Mouse (Mus musculus): ENCODE data around the gene Prkar2b. TPM values are rescaled to one million over a fixed set of nuclear protein-coding genes. Genes with fewer than 3 reads are reported as not detected.
"Not testable (repeated sequence)": the region's sequence is repeated elsewhere in the genome, so short reads cannot be mapped to it uniquely, and the experiment has no call there.

Prkar2b gene
- total RNA-seq, 4 experiments from 2014 or later = 29.5 to 35.0 (median 31.3) TPM

DNA sequence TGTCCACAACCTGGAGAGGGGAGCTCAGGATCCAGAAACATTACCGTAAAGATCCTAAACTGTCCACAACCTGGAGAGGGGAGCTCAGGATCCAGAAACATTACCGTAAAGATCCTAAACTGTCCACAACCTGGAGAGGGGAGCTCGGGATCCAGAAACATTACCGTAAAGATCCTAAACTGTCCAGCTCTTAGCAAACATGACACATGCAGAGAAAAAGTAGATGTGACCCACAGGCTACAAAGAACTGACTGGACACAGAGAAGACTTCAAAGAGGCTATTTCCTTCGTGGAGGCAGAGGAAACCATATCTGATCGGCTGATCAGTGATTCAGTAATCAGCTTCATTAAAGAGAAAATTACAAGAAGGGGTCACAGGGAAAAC is 51.1 kb downstream of the Prkar2b start:
- DNase-seq (ENCODE audit: low spot score in 2 of 2) = not testable (repeated sequence)

DNA sequence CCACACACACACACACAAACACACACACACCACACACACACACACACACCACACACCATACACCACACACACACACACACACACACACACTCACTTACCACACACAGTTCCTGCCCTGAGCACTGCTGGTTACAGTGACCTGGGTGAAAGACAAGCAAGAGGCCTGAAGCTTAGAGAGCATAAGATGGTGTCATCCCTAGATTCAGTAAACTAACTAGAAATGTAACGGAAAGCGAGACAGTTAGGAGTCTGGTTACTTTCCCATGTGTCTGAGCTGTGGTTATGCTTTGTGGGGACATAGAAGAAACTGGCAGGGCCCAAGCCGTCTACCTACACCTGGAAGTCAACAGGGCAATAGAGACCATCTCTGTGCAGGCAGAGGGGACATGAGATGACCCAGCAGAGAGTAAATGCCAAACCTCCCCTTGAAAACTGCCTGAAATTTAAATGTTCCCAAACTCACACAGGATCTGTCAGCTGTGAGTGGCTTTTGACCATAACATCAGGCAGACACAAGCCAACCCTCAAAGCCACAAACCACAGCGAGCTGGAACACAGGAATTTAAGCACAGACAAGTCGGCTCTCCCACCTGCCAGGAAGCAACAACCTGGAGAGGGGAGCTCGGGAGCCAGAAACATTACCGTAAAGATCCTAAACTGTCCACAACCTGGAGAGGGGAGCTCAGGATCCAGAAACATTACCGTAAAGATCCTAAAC is 51.7 kb downstream of the Prkar2b start:
- DNase-seq (ENCODE audit: low spot score in 2 of 2) = no peak

DNA sequence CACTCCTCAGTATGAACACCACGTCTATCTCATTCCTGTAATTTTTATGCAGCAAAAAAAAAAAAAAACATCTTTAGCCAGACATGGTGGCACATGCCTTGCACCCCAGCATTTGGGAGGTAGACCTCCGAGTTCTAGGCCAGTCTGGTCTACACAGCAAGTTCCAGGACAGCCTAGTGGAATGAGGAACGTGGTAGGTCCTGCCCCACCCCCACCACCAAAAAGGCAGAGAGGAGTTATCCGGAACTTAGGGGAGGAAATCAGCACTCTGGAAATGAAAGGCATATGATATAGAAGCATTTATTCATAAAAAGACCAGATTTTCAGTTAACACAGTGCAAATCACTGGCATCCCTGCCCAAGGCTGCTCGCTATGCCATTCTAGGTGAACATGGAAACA is 52.4 kb downstream of the Prkar2b start:
- DNase-seq (ENCODE audit: low spot score in 2 of 2) = no peak

DNA sequence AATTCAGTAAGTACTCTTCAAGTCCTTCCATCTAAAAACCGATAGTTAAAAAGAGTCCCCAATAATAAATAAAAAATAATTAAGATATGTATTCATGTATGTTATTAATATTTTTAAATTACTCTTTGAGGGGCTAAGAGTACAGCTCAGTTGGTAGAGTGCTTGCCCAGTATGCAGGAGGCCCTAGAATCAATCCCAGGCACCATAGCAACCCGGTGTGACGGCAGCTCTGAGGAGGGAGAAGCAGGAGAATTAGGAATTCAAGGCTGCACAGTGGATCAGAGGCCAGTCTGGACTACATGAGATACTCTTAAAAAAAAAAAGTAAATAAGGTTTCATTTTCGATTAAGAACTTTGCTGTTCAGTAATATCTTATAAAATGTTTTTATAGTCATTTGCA is 53.5 kb downstream of the Prkar2b start:
- DNase-seq (ENCODE audit: low spot score in 2 of 2) = no peak

DNA sequence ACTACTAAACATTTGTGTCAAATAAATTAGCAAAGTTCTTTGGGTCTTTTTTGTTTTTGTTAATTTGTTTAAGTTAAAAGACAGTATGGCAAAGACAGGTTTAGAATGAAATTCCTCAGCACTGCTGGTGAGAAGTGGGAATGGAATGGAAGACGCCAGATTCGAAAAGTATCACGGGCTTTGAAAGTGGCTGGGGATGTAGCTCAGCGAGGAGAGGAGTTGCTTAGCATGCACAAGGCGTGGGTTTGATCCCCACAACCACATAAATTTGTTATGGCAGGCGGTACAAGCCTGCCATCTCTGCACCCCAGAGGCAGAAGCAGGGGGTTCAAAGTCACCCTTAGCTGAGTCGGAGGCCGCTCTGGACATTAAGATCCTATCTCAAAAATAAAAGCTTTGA is 54.1 kb downstream of the Prkar2b start:
- DNase-seq (ENCODE audit: low spot score in 2 of 2) = no peak

DNA sequence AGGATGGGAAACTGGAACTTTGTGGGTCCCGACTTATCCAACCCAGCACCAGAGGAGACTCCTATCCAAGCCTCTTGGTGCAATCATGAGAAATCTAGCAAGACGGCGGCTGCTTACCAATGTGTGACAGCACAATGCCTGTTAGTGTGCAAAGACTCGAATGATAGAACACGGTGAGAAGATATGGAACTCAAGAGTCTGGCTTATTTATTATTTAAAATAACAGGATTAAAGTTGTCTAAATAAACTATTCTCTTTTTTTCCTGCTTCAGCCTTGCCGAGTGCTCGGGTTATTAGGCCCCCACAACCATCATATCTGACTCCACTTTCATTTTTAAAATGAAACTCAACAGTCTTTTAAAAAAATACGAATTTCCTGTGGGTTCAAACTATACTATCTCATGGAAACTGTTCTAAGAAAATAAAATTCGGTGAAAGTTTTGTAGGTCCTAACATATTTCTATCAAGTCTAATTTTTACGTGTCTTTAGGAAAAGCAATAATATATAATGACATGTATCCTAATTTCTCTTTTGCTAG is 54.6 kb downstream of the Prkar2b start:
- DNase-seq (ENCODE audit: low spot score in 2 of 2) = no peak

DNA sequence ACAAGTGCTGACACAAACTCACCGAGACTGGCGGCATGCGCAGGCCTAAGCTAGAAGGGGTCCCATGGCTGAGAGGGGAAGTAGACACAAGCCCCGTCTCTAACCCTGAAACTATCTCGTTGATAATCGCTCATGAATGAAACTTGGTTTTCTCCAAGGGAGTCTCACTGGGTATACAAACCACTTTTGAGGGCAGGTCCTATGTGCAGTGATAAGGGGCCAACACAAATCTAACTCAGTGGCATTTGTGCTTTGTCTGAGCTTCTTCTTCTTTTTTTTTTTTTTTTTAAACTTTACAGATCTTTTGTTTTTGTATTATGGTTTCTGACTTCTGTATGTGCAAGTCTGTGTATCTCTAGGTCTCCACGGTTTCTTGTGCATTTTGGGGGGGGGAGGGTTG is 60.6 kb downstream of the Prkar2b start:
- DNase-seq (ENCODE audit: low spot score in 2 of 2) = no peak

DNA sequence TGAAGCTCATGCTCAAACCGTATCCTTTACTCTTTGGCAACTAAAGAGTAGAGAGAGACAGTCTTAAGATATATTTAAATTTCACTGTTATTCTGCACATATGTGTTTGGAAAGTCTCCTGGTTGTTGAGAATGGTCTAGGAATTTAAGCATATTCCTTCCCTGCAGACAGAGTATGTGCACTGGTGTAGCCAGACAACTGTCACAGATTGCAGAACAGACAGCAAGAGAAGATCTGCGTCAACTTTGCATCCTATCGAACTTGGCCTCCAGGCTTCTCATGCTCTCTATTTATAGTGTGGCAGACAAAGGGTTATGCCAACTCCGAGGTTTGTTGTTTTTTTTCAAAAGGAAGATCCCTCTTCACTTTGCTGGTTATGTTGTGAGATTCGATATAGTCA is 62.4 kb downstream of the Prkar2b start:
- DNase-seq (ENCODE audit: low spot score in 2 of 2) = no peak

DNA sequence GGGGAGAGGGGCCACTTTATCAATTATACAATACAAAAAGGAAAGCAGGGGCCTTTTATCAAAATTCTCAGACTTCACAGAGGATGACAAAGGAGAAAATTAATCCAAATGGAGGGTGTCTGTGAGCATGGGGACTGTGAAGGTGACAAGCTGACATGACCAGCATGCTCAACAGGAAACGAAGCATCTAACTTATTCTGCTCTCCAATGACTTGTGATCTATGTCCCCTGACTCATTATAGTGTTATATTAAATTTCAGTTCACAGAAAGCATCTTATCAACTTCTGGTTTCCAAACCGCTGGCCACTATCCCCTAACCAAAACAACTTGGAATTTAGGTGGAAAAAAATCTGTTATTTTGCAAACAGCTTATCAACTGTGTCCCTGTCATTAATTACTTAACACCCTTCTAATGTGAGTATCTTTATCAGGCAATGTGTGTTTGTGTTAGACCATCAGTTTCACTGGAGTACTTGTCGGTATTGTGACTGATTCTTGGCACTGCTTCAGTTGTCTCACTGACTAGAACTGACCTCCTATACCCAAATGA is 63.7 kb downstream of the Prkar2b start:
- DNase-seq (ENCODE audit: low spot score in 2 of 2) = no peak

DNA sequence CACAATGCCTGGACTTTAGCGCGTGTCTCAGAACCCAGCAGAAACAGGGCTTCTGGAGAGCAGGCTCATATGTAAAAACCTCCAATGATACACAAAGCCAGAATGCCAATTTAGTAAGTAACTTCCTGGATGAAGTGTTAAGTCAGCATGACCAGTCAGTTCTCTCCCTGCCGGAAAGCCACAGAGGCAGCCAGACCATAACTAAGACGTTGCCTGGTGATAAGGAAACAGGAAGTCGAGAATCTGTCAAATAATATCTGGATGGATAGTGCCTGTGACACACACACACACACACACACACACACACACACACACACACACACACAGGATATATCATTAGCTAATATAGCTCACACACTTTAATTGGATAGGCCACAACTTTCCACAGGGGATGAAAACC is 64.2 kb downstream of the Prkar2b start:
- no peak for DNase-seq (ENCODE audit: low spot score in 2 of 2)

DNA sequence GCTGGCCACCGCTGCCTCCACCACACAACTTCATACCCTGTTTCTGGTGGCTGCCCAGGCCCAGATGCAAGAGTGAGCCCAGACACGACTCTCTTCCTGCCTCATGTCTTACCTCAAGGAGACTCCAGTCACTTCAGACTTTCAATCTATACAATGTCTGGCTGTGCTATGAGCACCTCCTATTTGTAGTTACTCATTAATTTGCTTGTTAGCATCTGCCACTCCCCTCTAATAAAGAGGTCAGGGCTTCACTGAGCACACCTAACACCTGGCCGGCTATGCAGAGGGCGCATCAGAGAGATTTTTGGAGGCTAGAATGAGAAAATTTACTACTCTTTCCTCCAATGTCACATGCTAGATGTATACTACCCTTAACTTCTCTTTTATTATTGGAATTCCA is 70.5 kb downstream of the Prkar2b start:
- no peak for DNase-seq (ENCODE audit: low spot score in 2 of 2)

DNA sequence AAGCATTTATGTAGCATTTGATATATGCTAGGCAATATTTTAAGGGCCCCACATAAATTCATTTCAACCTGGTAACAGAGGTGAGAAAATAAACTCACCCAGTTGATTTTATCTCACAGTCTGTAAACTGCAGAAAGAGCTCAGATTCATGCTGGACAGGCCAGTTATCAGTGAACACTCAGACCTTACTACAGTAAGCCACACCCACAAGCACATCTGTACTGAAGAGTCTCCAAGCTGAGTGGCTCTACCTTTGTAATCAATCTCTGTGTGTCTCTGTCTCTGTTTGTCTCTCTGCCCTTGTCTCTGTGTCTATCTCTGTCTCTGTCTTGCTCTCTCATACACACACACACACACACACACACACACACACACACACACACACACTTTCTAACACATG is 71.4 kb downstream of the Prkar2b start:
- no peak for DNase-seq (ENCODE audit: low spot score in 2 of 2)

DNA sequence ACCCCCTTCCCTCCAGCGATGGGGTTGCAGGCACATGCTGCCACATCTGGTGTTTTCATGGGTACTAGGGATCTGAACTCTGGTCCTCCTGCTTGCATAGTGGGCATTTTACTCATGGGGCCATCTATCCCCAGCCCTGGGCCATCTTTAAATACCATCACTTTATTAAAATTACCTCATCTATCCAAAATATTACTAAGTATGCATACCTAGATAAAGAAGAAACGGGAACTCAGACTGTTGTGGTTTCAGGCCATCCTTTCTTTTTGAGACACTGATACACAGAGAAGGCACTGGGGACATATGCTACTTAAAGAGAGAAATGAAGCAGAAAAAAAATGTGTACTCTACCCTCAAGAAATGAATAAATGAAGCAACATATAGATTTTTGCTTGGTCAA is 74.6 kb downstream of the Prkar2b start:
- no peak for DNase-seq (ENCODE audit: low spot score in 2 of 2)

DNA sequence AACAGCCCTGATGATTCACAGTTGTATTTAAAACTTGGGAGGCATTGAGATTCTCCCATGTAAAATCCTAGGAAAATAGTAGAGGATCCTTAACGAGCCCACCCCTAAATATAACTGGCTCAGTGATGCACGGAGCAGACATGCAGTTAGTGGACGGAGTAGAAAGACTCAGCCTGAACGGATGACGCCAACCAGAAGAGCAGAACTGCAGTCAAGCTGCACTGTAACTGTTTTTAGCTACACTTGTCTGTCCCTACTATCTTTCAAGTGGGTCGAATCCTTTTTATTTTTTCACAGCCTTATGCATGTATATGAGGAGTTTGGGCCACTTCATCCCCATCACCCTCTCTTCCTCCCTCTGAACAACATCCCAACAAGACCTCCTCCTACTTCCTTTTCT is 75.4 kb downstream of the Prkar2b start:
- DNase-seq (ENCODE audit: low spot score in 2 of 2) = no peak

DNA sequence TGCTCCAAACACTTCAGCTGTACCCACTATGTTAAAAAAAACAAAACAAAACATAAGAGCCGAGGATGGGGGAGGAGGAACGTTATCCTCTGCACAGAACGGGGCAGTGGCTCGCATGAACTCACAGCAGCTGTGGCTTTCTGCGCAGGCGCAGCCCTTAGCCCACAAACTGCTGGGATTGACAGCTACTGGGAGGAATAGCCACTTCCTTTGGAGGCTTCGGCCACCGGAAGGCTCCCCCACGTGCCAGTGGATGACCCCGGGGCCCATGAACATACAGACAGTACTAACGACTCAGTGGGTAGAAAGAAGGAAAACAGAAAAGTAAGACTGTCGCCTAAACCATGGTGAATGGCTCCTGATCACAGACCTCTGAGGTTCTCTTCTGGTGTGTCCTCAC is 76.4 kb downstream of the Prkar2b start:
- DNase-seq (ENCODE audit: low spot score in 2 of 2) = no peak

DNA sequence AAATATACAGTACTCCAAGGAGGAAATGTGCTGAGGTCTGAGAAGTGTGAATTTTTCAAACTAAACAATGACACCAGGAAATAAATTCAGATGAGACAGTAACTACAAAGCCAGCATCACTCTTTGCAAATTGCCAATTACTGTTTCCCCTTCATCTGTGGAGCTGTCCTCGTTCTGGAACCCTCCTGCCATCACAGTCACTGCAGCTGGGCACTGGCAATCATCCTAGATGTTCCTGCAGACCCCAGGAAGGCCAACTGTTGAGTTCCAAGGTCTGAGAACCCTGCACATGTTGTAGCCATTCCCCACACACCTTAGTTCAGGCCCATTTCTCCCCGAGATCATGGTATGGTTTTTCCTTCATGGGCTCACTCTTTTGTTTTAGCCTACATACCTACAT is 76.9 kb downstream of the Prkar2b start:
- no peak for DNase-seq (ENCODE audit: low spot score in 2 of 2)

DNA sequence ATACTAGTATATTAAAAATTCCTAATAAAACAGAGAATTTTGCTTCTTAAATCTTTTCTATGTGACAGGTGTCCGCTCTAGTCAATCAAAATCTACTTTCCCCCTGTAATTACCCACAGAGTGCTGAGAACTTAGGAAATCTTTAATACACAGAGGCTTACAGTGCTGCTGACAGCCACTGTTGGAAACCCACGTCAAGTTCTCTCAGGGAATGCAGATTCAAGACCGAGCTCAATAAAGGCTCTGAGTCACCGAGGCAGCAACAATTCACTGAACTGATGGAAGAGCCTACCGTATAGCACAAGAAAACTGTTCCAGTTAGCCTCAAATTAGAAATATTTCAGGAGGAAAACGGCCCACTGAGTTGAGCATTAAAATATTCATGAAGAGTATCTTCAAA is 77.3 kb downstream of the Prkar2b start:
- DNase-seq (ENCODE audit: low spot score in 2 of 2) = no peak

DNA sequence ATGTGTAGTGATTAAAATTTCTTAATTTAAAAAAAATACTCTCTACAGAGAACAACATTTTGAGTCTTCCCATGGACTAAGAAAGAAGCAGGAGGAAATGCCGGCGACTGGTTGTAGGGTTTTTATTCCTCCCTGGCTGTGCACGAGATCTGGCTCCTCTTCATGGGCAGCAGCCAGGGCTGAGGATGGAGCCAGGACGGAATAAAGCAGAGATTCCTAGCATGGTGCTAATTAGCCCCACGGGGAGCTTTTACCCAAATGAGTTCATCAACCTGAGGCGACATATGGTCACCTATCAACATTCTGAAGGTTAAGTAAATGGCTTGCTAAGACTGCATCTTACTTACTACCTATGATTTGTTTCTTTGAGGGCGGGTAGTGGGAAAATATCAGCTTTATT is 77.9 kb downstream of the Prkar2b start:
- no peak for DNase-seq (ENCODE audit: low spot score in 2 of 2)

DNA sequence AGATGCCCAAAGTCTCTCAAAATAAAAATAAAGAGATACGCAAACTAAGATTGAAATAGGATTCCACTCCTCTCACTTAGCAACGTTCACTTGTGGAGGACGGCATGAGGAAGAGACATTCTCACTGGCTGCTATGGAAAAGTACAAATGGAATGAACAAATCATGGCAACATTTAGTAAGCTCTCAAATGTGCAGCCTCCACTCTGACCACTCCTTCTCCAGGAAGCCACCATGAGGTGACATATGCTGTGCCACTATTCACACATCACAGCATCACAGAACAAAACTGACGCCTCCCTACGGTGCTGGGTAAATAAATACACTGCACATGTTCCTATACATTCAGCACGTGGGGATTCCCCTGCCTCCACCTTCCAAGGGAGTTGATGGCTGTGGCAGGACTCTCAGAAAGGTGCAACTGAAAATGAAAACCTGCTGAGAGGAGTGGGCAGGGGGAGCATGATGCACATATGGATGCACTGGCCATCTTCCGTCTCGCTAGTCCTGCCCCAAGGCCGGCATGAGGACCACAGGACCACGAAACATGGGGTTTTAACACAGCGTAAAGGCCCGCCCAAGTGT is 83.4 kb downstream of the Prkar2b start:
- no peak for DNase-seq (ENCODE audit: low spot score in 2 of 2)

DNA sequence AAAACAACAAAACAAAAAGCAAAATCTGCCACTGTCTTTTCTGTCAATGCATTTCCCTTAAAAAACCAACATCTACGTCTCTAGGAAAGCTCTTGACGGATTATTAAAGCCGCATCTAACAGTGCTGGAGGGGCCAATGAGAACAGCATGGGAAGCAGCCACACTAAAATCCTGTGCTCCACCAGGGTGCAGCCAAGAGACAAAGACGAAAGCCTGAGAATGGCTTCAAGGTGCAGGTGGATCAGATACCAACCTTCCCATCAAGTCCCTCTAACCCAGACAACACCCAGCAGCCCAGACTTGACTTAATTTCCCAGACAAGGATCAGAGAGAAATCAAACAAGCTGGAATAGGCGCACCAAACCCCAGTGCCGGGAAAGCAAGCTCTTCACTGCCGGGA is 84.6 kb downstream of the Prkar2b start:
- DNase-seq (ENCODE audit: low spot score in 2 of 2) = no peak

DNA sequence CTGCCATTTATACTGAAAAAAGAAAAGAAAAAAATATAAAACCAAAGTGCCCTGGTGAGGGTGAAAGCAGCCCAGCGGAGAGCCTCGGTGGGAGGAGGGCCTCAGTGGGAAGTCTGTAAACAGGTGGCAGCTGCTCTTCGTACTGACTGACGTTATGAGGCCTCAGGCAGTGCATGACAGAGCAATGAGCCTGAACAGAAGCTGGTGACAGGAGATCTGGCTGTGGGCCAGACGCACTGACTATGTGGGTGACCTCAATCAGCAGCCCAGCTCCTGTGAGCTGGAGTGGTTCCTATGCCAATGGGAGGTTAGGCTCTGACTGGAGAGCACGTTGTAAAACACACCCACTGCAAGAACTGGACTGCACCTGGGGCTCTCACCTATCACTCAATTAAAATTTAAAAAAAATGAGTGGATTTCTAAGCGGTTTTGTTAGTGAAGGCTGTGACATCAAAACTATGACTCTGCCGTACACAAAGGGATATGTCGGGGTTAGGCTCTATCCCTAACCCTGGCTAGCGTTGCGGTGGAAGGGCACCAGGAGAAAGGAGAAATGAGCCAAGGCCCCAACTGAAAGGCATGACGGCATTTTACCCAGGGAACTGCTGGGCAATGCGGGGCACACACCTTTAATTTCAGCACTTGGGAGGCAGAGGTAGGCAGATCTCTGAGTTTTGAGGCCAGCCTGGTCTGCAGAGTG is 87.5 kb downstream of the Prkar2b start:
- DNase-seq (ENCODE audit: low spot score in 2 of 2) = peak in 1 of 2 experiments; percentile 66

DNA sequence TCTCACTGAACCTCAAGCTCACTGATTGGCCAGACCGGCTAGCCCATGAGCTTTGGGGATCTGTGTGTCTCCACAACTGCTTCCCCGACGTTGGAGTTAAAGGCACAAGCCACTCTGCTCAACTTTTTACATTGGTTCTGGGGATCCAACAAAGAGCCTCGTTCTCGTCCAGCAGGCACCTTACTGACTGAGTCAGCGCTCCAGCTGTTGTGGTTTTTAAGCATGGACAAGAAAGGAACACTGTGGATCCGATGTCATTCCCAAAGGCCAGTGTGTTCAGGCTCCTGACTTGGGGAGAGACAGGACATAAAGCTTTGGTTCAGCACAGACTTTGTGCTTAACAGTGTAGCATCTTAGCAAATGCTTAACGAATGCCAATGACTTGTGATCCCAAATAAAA is 89.5 kb downstream of the Prkar2b start:
- no peak for DNase-seq (ENCODE audit: low spot score in 2 of 2)
